Mouse (Mus musculus) megakaryocyte, adult 5-6 weeks (primary cell): Measurements from ENCODE around the gene Gsn. TPM values are rescaled to one million over a fixed set of nuclear protein-coding genes. Genes with fewer than 3 reads are reported as not detected.
A peak's percentile ranks its signal among the peaks of the same experiment; 100 is the strongest.

ENCODE experiments used
- ATAC-seq: 2 replicates; pipeline ENCODE4 v1.8.0; 2016; ENCODE audit warnings: mild to moderate bottlenecking, inconsistent platforms; ENCODE audit not compliant: poor library complexity, severe bottlenecking
- total RNA-seq, 2 experiments: library from RNA; stranded (forward) in 1 of 2; stranded (reverse) in 1 of 2; fragments of 153-499, 151-499 nt in 1 of 2; fragments of 221-1000, 200-1000 nt in 1 of 2; gene quantifications; 2 replicates each; pipeline versions ENCODE4 v1.2.3 to v1.2.4; 2015 to 2017

Gsn gene
- total RNA-seq, 2 experiments from 2014 or later = 54.1 to 90.9 TPM

- no peak for ATAC-seq
Measured at GRCm38 (mm10) chr2:35277686-35278085, 21.5 kb downstream of the Gsn start.

GRCm38 (mm10) chr2:35278371-35279210, 22.4 kb downstream of the Gsn start:
- no peak for ATAC-seq

- ATAC-seq = no peak
Measured at GRCm38 (mm10) chr2:35280001-35280400, 23.8 kb downstream of the Gsn start.

GRCm38 (mm10) chr2:35282214-35282613, 26.0 kb downstream of the Gsn start:
- ATAC-seq = peak; percentile 52

GRCm38 (mm10) chr2:35283997-35284396, 27.8 kb downstream of the Gsn start:
- no peak for ATAC-seq

GRCm38 (mm10) chr2:35285209-35285608, 29.0 kb downstream of the Gsn start:
- no peak for ATAC-seq

GRCm38 (mm10) chr2:35287017-35287620, 30.9 kb downstream of the Gsn start:
- no peak for ATAC-seq

GRCm38 (mm10) chr2:35288758-35289635, 32.8 kb downstream of the Gsn start:
- peak; percentile 86 for ATAC-seq

GRCm38 (mm10) chr2:35291856-35292255, 35.7 kb downstream of the Gsn start:
- peak; percentile 31; the same call in 1 of the 2 replicates for ATAC-seq

GRCm38 (mm10) chr2:35292700-35293099, 36.5 kb downstream of the Gsn start:
- ATAC-seq = no peak

- no peak for ATAC-seq
Measured at GRCm38 (mm10) chr2:35293291-35293690, 37.1 kb downstream of the Gsn start.

- ATAC-seq = peak; percentile 95
Measured at GRCm38 (mm10) chr2:35297703-35298332, 41.6 kb downstream of the Gsn start.

- no peak for ATAC-seq
Measured at GRCm38 (mm10) chr2:35299437-35299836, 43.3 kb downstream of the Gsn start.

GRCm38 (mm10) chr2:35302049-35302885, 46.1 kb downstream of the Gsn start:
- no peak for ATAC-seq

- ATAC-seq = peak; percentile 92
Measured at GRCm38 (mm10) chr2:35308166-35308565, 52.0 kb downstream of the Gsn start.

- ATAC-seq = no peak
Measured at GRCm38 (mm10) chr2:35309906-35310493, 53.8 kb downstream of the Gsn start.

- no peak for ATAC-seq
Measured at GRCm38 (mm10) chr2:35314300-35314699, 58.1 kb downstream of the Gsn start.

- ATAC-seq = no peak
Measured at GRCm38 (mm10) chr2:35317604-35318003, 61.4 kb downstream of the Gsn start.

GRCm38 (mm10) chr2:35318405-35318804, 62.2 kb downstream of the Gsn start:
- no peak for ATAC-seq

- ATAC-seq = no peak
Measured at GRCm38 (mm10) chr2:35320399-35320798, 64.2 kb downstream of the Gsn start.
